Comparison of ENCODE assay signal across 10 mouse cellular contexts in the genomic region with DNA sequence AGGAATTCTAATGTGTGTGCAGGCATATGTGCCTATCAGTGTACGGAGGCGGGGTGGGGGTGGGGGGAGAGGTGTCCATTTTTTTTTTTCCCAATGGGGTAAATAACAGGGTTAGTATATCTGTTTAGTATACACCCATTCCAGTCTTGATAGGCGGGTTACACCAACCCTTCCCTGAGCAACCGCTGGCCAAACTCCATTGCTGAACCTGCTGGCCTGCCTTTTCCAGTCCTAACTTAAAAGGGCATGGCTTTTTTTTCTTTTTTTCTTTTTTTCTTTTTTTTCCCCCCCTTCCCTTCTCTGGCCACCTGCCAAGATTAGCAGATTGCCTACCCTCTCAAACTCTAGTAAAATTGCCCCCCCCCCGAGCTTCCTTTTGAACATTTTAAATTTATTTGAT. TPM values are rescaled to one million over a fixed set of nuclear protein-coding genes. Genes with fewer than 3 reads are reported as not detected.
A peak's percentile ranks its signal among the peaks of the same experiment; 100 is the strongest.
DNase-seq lines count a peak whose midpoint lies in the region; ATAC-seq and TF ChIP-seq lines count a peak whose summit lies in the region.
"Had no signal": no experiment of that assay in that cellular context is flagged by ENCODE, and none has a peak within 500 bp of the region (broad histone marks: within the 10 kb centered on the region; RNA-seq: fewer than 3 reads in every experiment).

No protein-coding gene starts in this region.

- intact Hi-C loops in left cerebral cortex, postnatal 14 days (cut with DNase I): loop anchor here (5.0 to 10.0 kb wide), 3 partner anchors 104 to 242 kb away; a partner anchor contains a TSS

- no peak overlapping the region for H3K9ac ChIP-seq in forebrain, embryonic 11.5 days (ENCODE audit: low read length)
- no peak overlapping the region for H3K9ac ChIP-seq in forebrain, postnatal 0 days
- H3K9ac ChIP-seq in intestine, embryonic 14.5 days (ENCODE audit: low read length): no peak overlapping the region
- H3K9ac ChIP-seq in liver, embryonic 16.5 days (ENCODE audit: low read depth, low read length): no peak overlapping the region

- peaks cover 14% of the 10 kb centered on the region for H3K27me3 ChIP-seq in forebrain, embryonic 11.5 days (ENCODE audit: control insufficient read depth, insufficient read depth, low read length)
- H3K27me3 ChIP-seq in forebrain, postnatal 0 days (ENCODE audit: insufficient read depth, low read length): no peaks in the 10 kb centered on the region
- H3K27me3 ChIP-seq in intestine, embryonic 14.5 days (replicated peaks; ENCODE audit: control insufficient read depth, insufficient read depth, low read length): peaks cover 15% of the 10 kb centered on the region; the same call in 1 of the 2 replicates
- H3K27me3 ChIP-seq in liver, embryonic 16.5 days (ENCODE audit: control insufficient read depth, insufficient read depth, low read depth, low read length): peaks cover 16% of the 10 kb centered on the region

- WGBS in forebrain, embryonic 11.5 days: 12% methylated on average over 5 of the region's 5 CpGs
- WGBS in forebrain, postnatal 0 days: 10% methylated on average over 5 of the region's 5 CpGs
- 34% methylated on average over 5 of the region's 5 CpGs for WGBS in intestine, embryonic 14.5 days
- WGBS in liver, embryonic 16.5 days (ENCODE audit: insufficient replicate concordance): 33% methylated on average over 5 of the region's 5 CpGs

- no peak for ATAC-seq in forebrain, embryonic 11.5 days (replicated peaks; ENCODE audit: low FRiP score)
- ATAC-seq in forebrain, postnatal 0 days: no peak
- ATAC-seq in intestine, embryonic 14.5 days (replicated peaks; ENCODE audit: low FRiP score, low TSS enrichment, low read depth): no peak
- ATAC-seq in liver, embryonic 16.5 days (ENCODE audit: low read depth): no peak
- ATAC-seq in activated CD4-positive, CD25-positive, alpha-beta regulatory T cell, adult 4 months: no peak

- no peak overlapping the region for H3K4me3 ChIP-seq in forebrain, embryonic 11.5 days (ENCODE audit: low read depth, low read length)
- no peak overlapping the region for H3K4me3 ChIP-seq in forebrain, postnatal 0 days (ENCODE audit: low read depth, low read length)
- peak overlapping the region; percentile 55; the same call in 1 of the 2 replicates for H3K4me3 ChIP-seq in intestine, embryonic 14.5 days (ENCODE audit: low read depth, low read length)
- H3K4me3 ChIP-seq in liver, embryonic 16.5 days (ENCODE audit: low read depth, low read length): no peak overlapping the region; the same call in 1 of the 2 replicates

- TF ChIP-seq CTCF in forebrain, postnatal 0 days (IDR thresholded peaks at IDR 0.05; ENCODE audit: low read depth): no peak

- DNase-seq in forebrain, embryonic 11.5 days (ENCODE audit: low spot score): no peak
- no peak for DNase-seq in forebrain, postnatal 0 days
- DNase-seq in cerebellum, adult 18-20 months: peak; percentile 18 to 31
- no peak for DNase-seq in intestine, embryonic 14.5 days (ENCODE audit: low spot score)
- DNase-seq in left cerebral cortex, postnatal 14 days (ENCODE audit: low spot score in 2 of 2): no peak
- DNase-seq in left cerebral cortex, adult 9 months (ENCODE audit: low spot score in 2 of 2): no peak
- DNase-seq: lung, adult 2 months; thymus, postnatal 25 days had no signal

- no peaks in the 10 kb centered on the region for H3K9me3 ChIP-seq in forebrain, embryonic 11.5 days (ENCODE audit: control insufficient read depth, low read length)
- H3K9me3 ChIP-seq in forebrain, postnatal 0 days (ENCODE audit: low read length): no peaks in the 10 kb centered on the region
- no peaks in the 10 kb centered on the region for H3K9me3 ChIP-seq in intestine, embryonic 14.5 days (ENCODE audit: control insufficient read depth, low read length)
- H3K9me3 ChIP-seq in liver, embryonic 16.5 days (replicated peaks; ENCODE audit: control insufficient read depth, low read length): no peaks in the 10 kb centered on the region

- peaks cover 2% of the 10 kb centered on the region; the same call in 1 of the 2 replicates for H3K4me1 ChIP-seq in forebrain, embryonic 11.5 days (replicated peaks; ENCODE audit: control insufficient read depth, insufficient read depth, low read length)
- no peaks in the 10 kb centered on the region for H3K4me1 ChIP-seq in forebrain, postnatal 0 days (ENCODE audit: insufficient read depth)
- H3K4me1 ChIP-seq in intestine, embryonic 14.5 days (replicated peaks; ENCODE audit: control insufficient read depth, insufficient read depth, low read length): peaks cover 15% of the 10 kb centered on the region
- peaks cover 21% of the 10 kb centered on the region for H3K4me1 ChIP-seq in liver, embryonic 16.5 days (ENCODE audit: control insufficient read depth, low read depth, low read length)

- H3K27ac ChIP-seq in forebrain, embryonic 11.5 days (ENCODE audit: low read depth, low read length): no peak overlapping the region
- no peak overlapping the region for H3K27ac ChIP-seq in forebrain, postnatal 0 days (ENCODE audit: low read depth, low read length)
- no peak overlapping the region for H3K27ac ChIP-seq in intestine, embryonic 14.5 days (ENCODE audit: low read depth)
- H3K27ac ChIP-seq in liver, embryonic 16.5 days (ENCODE audit: low read length): no peak overlapping the region; the same call in 1 of the 2 replicates

- no peaks in the 10 kb centered on the region for H3K36me3 ChIP-seq in forebrain, embryonic 11.5 days (ENCODE audit: control insufficient read depth, insufficient read depth, low read length)
- no peaks in the 10 kb centered on the region for H3K36me3 ChIP-seq in forebrain, postnatal 0 days (ENCODE audit: insufficient read depth)
- no peaks in the 10 kb centered on the region for H3K36me3 ChIP-seq in intestine, embryonic 14.5 days (ENCODE audit: control insufficient read depth, insufficient read depth, low read length)
- H3K36me3 ChIP-seq in liver, embryonic 16.5 days (ENCODE audit: control insufficient read depth, insufficient read depth): no peaks in the 10 kb centered on the region

- peak overlapping the region; percentile 87; the same call in 1 of the 2 replicates for H3K4me2 ChIP-seq in forebrain, embryonic 11.5 days (ENCODE audit: low read depth, low read length, severe bottlenecking)
- no peak overlapping the region for H3K4me2 ChIP-seq in forebrain, postnatal 0 days (ENCODE audit: low read depth)
- peak overlapping the region; percentile 73 for H3K4me2 ChIP-seq in intestine, embryonic 14.5 days (ENCODE audit: low read length)
- peak overlapping the region; percentile 96 for H3K4me2 ChIP-seq in liver, embryonic 16.5 days (ENCODE audit: low read depth, low read length)

RNA-seq across cellular contexts. Expression of a gene that starts 1.1 kb away (rescaled TPM):
- 0.80 and 1.00 TPM in 2 replicates for polyA plus RNA-seq in forebrain, embryonic 11.5 days (2014; fragmentation: Nextera tagmentation; extraction: Ambion mirVana)
- 7.4 and 10.3 TPM in 2 replicates for total RNA-seq in forebrain, postnatal 0 days (2014; rRNA removed)
- 3.6 TPM in 2 replicates for polyA plus RNA-seq in forebrain, postnatal 0 days (2015; fragmentation: Nextera tagmentation; extraction: Ambion mirVana)
- polyA plus RNA-seq in intestine, embryonic 14.5 days (2014; fragmentation: Nextera tagmentation; extraction: Ambion mirVana): 1.8 and 1.9 TPM in 2 replicates
- 0.56 and 0.73 TPM in 2 replicates for polyA plus RNA-seq in liver, embryonic 16.5 days (2015; fragmentation: Nextera tagmentation; extraction: Ambion mirVana)
- 10 to 100 TPM; 19.5 to 21.9 TPM for total RNA-seq in left cerebral cortex, postnatal 14 days (2021)
- under 1 TPM; 0.48 to 0.89 TPM for polyA plus RNA-seq in activated CD4-positive, CD25-positive, alpha-beta regulatory T cell, adult 4 months (2017; shearing (Covaris generic))

Comparison
In these comparisons a context has a peak if more than half of its experiments do, and no peak if none do; other contexts are left out.
1. DNase-seq: peak in cerebellum, adult 18-20 months (2 of 2); none in forebrain, embryonic 11.5 days (single experiment), forebrain, postnatal 0 days (single experiment), intestine, embryonic 14.5 days (single experiment), left cerebral cortex, postnatal 14 days (0 of 2) and left cerebral cortex, adult 9 months (0 of 2).